Mouse (Mus musculus): ENCODE measurements around the gene Armc8.

The Armc8 gene

DNA sequence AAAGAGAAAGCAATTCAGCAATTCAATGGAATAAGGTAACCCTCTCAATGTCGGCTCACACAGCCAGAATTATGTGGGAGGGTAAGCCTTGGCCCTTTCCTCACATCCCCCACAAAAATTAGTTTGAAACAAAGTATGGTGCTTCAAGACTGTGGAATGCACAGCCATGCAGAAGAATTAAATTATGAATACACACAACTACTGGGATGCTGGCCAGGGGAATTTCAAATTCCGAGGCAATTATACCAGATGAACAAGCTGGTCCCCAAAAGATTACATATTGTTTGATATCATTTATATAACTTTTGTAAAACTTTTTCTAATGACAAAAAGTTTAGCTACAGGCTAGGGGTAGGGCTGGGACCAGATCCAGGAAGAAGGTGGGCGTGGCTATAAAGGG, 121.4 kb downstream of the Armc8 start:
- DNase-seq (ENCODE audit: low read depth, low spot score): no peak

DNA sequence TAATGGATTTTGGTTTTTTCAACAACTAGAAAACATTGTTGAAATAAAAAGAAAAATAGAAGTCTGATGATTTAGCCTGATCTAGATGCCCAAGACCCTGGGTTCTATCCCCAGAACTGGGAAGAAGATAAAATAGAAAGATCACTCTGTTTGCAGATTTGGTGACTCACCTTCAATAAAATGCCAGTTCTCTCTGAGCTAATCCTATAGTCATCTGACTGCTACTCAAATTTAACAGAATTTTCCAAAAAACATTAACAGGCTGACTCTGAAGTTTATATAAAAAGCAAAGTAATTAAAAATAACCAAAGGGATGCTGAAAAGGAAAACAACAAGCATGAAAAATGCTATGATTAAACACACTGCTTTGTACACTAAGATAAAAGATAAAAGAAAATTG, 122.4 kb downstream of the Armc8 start:
- no peak for DNase-seq (ENCODE audit: low read depth, low spot score)

DNA sequence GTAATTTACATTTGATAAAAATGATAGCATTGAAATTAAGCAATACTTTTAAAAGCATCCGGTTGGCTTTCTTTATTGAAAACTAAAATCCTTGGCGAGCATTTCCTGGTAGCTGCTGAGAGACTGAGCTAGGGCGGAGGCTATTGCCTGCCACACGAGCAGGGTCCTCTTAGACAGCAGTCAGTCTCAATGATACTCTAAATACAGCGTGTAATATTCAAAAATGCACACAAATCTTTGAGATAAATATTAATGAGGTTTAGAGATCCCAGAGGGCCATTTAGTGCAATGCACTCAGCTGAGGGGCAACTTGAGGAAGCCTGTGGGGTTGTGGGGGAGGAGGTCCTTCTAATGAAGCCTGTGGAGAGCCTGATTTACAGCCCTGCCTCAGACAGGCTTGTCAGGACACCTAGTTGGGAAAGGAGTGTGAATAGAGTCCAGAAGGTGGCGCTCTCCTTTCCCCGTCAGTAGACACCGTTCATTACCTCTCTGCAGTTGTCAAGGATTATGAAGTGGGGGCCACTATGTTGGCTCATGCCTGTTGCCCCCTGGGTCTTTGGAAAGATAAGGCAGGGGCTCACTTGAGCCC, 124.0 kb downstream of the Armc8 start:
- DNase-seq (ENCODE audit: low read depth, low spot score): peak; percentile 38

DNA sequence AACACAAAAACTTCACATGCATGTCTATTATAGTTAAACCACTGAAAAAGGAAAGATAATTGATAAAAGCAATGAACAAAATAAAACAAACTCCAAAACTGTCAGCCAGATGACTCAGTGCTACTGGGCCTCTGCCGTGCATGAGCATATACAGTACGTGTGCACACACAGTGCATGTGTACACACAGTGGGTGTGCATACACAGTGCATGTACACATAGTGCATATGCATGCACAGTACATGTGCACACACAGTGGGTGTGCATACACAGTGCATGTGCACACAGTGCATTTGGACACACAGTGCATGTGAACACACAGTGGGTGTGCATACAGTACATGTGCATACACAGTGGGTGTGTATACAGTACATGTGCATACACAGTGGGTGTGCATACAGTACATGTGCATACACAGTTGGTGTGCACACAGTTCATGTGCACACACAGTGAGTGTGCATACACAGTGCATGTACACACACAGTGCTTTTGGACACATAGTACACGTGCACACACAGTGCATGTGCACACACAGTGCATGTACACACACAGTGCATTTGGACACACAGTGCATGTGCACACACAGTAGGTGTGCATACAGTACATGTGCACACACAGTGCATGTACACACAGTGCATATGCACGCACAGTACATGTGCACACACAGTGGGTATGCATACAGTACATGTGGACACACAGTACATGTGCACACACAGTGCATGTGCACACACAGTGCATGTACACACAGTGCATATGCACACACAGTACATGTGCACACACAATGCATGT, 126.9 kb downstream of the Armc8 start:
- DNase-seq (ENCODE audit: low read depth, low spot score): no peak

DNA sequence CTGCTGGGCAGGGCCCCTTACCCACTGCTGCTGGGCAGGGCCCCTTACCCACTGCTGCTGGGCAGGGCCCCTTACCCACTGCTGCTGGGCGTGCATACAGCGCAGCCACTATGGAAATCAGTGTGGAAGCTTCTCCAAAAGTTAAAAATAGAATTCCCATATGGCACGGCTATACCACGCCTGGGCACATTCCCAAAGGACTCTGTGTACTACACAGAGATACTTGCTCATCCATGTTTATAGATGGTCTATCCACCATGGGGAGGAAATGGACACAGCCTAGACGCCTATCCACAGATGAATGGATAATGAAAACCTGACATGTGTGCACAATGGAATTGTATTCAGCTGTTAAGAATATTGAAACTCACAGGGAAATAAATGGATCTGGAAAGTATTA, 127.8 kb downstream of the Armc8 start:
- DNase-seq (ENCODE audit: low read depth, low spot score): no peak

DNA sequence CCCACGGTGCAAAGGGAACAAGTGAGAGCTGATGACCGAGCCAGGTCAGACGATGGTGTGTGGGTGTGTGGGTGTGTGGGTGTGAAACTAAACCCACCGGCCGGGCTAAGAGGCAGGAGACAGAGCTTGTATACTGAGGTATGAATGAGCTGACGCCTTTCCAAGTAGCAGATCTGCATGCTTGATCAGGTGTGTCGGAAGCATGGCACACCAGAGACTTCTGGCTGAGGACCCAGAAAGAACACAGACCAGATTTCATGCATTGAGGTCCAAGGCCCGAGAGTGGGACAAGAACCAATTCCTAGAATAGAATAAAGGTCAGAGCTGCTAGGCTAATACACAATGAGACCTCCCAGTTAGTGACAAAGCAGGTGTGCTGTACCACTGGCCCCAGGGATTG, 129.6 kb downstream of the Armc8 start:
- DNase-seq (ENCODE audit: low read depth, low spot score): no peak

DNA sequence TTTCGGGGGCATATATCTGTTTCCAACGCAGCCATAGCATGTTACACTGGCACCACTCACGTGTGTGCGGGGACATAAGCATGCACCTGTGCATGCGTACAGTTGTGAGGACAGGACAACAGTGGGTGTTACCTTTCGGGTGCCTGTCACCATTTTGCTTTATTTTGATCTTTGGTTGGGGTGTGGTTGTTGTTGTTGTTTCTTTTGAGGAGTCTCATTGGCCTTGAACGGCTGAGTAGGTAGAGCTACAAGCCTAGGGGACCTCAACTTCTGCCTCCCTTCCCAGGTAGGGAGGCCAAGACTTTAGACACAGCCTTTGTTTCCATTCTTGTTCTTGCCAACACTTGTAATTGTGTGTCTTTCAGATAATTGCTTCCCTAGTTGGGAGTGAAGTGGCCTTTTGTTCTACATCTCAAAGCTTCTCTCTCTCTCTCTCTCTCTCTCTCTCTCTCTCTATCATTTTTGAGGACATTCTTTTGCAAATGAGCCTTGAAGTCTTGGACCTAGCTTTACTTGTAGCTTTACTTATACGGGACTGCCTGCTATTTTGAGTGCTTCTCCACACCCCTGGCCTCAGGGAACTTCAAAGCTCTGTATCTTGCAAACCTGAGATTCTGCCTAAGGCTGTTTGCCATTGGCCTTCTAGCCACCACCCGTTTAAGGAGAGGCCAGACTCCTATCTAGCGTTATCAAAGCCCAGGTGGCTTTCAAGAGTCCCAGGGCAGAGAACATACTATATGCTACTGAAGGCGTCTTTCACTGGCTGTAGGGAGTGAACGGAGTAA, 130.7 kb downstream of the Armc8 start:
- no peak for DNase-seq (ENCODE audit: low read depth, low spot score)

DNA sequence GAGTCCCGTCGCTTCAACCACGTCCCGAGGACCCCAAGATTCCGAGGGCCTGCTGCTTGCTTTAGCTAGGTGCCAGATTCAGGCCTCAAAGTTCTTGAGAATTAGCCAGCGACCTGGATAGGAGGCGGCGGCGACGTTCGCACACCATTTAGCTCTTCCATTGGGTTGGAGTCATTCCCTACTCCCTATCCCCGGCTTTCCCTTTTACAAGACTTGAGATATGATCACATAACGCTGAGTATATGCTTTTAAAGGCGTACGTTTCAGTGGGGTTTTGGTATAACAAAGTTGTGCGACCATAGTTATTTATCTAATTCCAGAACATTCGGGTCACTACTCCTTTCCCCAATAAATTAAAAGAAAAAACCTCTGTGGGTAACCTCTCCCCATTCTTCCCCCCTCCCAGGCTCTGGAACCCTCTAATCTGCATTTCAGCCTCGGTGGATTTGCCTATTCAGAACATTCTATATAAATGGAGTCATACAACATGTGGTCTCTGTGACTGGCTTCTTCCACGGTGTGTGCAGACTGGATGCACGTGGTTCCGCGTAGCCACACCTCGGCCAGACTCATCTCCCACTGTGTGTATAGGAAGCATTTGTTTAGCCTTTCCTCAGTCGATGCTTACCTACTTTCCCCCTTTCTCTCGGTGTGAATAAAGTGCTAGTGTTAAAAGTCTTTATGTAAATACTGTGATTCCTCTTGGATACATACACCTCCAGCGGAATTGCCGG, 131.5 kb downstream of the Armc8 start, which contains the start of gene Mras:
Gene Mras, minus strand, starts transcription at position 351 of the 734 bp plus-strand sequence.
- no peak for DNase-seq (ENCODE audit: low read depth, low spot score)

DNA sequence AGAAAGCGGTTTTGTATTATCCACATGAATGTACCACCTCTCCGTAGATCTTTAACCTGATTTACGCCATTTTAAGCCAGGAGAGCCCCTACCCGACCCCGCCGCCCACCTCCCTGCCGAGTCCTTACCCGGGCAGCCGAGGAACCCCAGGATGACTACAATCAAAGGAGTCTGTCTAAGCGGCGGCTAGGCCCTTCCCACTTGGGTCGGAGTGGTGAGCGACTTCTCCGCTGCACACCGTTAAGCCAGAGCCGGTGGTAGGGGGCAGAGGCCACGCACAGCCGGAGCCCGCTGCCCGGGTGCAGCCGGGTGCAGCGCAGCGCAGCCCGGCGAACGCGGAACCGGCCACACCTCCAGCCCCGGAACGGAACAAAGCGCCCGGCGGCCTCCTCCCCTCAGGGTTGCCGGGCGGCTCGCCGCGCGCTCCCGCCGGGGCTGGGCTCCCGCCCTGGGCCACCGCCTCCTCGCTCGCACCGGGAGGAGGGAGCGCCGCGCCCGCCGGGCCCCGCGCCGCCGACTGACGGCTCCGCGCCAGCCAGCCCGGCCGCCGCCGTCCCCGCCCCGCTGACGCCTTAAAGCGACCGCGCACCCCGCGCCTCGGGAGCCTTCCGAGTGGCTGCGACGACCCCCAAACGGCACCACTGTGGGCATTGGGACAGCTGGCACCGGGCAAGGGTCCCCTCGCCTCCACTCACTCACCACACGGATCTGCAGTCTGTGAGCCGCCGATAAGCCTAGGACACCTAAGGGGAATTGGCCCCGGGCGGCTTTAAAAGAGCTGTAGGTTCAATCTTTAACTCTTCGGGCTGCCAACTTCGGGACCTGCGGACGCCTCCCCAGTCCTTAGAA, 132.3 kb downstream of the Armc8 start:
- peak; percentile 23 for DNase-seq (ENCODE audit: low read depth, low spot score)

DNA sequence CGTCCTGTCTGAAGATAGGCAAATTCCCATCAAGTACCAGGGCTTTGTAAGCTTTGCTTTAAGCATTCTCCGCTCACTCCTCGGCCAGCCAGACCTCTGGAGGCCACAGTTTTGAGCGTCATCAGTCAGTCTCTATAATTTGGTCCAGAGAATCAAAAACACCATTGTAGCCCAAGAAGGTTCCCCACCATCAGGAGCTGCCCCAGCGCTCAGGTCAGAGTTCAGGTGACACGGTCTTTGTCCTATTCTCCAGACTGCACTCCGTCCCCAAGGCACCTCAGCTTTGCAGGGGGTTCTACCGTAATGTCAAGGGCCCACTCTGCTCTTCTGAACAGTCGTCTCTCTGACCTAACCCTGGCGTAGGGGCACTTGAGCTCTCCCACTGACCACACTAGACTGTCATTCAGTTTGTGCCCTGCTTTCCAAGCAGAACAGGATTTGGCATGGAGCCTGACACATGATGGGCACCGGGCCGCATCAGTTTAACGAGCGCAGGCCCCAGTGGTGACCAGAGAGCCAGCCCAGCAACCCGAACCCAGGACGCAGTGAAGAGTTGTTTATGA, 133.0 kb downstream of the Armc8 start:
- no peak for DNase-seq (ENCODE audit: low read depth, low spot score)

DNA sequence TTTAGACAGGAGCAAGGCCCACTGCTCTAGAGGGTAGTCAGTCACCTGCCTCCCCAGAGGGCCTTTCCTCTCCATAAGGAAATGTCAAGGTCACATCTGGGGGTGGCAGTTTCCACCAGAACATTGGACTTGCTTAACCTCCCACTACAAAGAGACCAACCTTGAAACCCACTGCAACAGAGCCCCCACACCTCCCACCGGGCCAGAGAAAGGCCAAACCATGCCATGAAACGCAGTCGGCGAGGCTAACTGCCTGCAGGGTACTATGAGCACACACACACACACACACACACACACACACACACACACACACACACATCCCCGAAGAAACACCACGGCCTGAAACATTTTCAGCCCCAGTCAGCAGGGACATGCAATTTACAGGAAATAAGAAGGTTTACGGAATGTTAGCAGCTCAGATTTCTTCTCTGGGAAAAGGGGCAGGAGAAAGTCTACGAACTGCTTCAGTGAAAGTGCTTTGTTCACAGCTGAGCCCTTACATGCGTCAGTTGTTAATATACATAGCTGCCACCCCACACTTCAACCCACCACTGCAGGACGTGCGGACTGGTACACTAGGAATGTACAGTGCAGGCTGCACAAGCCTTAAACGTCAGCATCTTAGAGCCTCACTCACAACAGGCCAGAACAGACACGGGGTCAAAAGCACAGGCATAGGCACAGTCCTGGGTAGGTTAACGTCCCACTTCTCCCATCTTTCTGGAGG, 133.6 kb downstream of the Armc8 start:
- no peak for DNase-seq (ENCODE audit: low read depth, low spot score)

DNA sequence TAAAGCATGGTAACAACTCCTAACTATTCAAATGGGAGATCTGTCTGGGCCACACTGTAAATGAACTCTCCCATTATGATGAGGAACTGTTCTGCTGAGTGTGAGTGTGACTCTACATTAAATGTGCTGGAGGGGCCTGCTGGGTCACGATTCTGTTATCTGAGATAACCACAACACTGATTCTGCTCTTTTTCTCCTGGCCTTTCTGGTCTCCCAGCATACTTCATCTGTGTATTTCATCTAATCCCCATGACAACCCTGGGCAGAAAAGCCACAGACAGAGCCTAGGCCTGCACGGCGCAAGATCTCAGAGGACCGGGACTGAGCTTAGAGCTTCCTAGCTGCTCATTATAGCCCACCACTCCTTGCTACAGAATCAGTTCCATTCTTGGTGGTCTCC, 136.2 kb downstream of the Armc8 start:
- DNase-seq (ENCODE audit: low read depth, low spot score): no peak

DNA sequence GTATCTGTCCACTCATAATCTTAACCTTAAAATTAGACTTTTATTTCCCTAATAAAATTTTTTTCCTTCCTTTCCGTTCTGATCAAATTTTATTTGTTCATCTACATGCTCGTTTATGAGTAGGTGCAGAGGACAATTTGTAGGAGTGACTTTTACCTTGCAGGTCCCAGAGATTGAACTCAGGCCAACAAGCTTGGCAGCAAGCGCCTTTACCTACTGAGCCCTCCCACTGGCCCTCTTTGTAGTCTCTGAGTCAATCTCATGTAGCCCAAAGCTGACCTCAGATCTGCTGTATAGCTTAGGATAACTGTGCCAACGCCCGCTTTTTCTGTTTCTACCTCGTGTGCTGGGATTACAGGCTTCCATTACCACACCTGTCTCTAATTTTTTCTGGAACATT, 136.7 kb downstream of the Armc8 start:
- DNase-seq (ENCODE audit: low read depth, low spot score): no peak

DNA sequence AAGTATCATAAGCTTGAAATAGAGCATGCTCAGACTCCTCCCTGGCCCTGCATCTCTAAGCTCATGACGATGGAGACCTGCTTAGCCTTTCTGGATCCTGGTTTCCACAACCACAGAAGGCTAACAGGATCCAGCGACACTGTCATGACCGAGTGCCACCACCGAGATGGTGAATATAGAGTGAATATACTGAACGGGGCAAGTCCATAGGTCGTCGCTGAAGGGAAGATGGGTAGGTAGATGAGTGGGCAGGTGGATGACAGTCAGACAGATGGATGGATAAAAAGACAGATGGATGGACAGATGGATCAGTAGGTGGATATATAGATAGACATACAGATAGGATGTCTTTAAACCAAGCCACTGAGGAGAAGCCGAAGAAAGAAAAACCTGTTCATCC, 137.4 kb downstream of the Armc8 start:
- DNase-seq (ENCODE audit: low read depth, low spot score): no peak

DNA sequence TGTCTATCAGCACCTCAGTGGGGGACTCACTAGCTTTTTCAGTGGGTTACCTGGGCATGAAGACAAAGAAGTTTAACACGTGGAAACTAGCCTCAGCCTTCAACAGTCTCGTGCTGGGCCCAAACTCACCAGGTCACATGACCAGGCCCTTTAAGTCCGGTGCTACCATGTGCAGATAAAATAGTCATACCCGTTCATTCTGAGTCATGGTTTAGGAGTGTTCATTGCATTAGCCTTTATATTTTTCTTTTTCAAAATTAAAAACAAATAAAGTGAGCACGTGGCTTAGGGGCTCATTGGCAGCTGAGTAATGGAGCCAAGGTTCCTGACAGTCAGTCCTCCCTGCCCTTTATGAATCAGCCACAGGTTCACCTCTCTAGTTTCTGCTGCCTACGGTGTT, 137.9 kb downstream of the Armc8 start:
- no peak for DNase-seq (ENCODE audit: low read depth, low spot score)

DNA sequence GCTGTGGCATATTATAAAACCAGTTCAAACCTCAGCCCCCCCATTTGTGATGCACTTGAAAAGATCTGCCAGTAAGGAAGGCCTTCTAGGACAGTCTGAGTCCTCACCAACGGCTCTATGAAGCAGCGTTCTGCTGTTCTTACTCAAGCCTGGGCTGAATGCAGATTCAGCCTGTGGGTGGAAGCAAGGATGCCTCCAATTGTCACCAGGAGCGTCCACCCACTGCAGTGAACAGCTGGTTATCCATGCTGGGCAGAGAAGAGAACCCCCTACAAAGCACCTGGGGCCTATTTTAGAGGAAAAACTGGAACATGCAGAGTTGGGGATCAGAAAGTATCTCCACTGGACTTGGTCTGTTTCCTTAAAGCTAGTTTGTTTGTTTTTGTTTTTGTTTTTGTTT, 138.9 kb downstream of the Armc8 start:
- no peak for DNase-seq (ENCODE audit: low read depth, low spot score)

DNA sequence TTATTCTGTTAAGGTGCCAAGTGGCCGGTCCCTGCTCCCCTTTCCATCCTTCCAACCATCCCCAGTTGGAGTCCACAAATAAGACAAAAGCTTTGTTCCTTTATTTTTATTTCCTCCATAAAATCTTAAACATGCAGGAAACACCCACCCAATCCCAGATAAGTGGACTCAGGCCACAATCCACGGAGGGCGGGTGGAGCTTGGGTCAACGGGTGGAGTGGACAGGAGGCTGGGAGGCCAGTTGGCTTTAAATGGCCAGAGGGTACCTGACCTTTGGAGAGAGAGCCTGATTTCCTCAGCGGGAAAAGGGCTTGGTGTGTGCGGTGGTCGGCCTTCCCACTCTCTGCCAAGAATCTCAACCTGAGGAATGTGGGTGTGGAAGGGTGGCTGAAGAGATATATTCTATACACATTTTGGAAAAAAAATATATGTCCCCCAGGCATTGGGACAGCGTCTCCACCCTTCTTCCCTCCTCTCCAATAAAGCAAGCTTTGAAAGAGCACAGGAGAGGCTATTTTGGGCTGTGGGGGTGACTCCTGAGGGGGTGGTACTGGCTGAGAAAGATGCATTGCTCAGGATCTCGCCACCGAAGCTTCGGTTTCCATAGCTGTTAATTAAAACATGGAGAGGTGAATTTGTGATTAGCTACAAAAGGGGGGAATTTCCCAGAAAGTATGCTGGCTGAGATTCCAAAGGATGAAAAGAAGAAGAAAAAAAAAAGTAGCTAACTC, 139.9 kb downstream of the Armc8 start:
- no peak for DNase-seq (ENCODE audit: low read depth, low spot score)

Measured in CD4-positive, CD25-positive, alpha-beta regulatory T cell, adult 2 months (primary cell).